Mouse (Mus musculus) cerebellum, adult 2 months (tissue): ENCODE measurements at regions not wholly inside any gene's neighbourhood (a gene's known extent, or its start where the extent isn't known, plus 50 kb on each side); places are given as distances from the start of the nearest gene placed in this dataset.

Source experiments
- DNase-seq, 2 experiments: peaks; one replicate each; pipeline ENCODE4 v3.0.0; 2021
- H3K27ac ChIP-seq: fragments of 200-500 bp; 2 replicates; pipeline ENCODE4 v1.5.1; 2012; ENCODE audit warnings: low read length, control low read depth, inconsistent platforms; ENCODE audit not compliant: insufficient read depth
- H3K27me3 ChIP-seq: fragments of 200-500 bp; 2 replicates; pipeline ENCODE4 v1.6.1; 2012; ENCODE audit warnings: inconsistent platforms, mild to moderate bottlenecking, low read length, moderate library complexity; ENCODE audit not compliant: control insufficient read depth, insufficient read depth
- H3K4me1 ChIP-seq: fragments of 200-500 bp; 2 replicates; pipeline ENCODE4 v1.6.1; 2011; ENCODE audit warnings: low read length; ENCODE audit not compliant: control insufficient read depth, insufficient read depth
- H3K4me3 ChIP-seq: fragments of 200-500 bp; replicated peaks from 2 replicates; pipeline ENCODE3; 2011; ENCODE audit warnings: mild to moderate bottlenecking, low read depth, low read length, control low read depth; ENCODE audit not compliant: insufficient read depth
- CTCF ChIP-seq: fragments of 200-500 bp; IDR thresholded peaks from 2 replicates; pipeline ENCODE4 v1.5.1; 2011; ENCODE audit warnings: low read depth, mild to moderate bottlenecking, control low read depth, low read length, moderate library complexity, borderline replicate concordance; ENCODE audit not compliant: insufficient read depth
- POLR2A ChIP-seq: fragments of 200-500 bp; IDR thresholded peaks from 2 replicates; pipeline ENCODE4 v1.6.1; 2011; ENCODE audit warnings: low read length, control low read depth, borderline replicate concordance; ENCODE audit not compliant: insufficient read depth
- WGBS: fragments of 180-500 bp; shearing (Covaris S2); methylation state at CpG from one replicate; pipeline ENCODE4 v1.1.7; 2018; 5-methylcytosine and 5-hydroxymethylcytosine counted together

- 73% methylated on average over 7 of the region's 7 CpGs for WGBS
- TF ChIP-seq CTCF: no peak
- TF ChIP-seq POLR2A: no peak
- no peaks in the 10 kb centered on the region for H3K27me3 ChIP-seq
- H3K27ac ChIP-seq: no peak overlapping the region
- no peak overlapping the region for H3K4me3 ChIP-seq
- H3K4me1 ChIP-seq: no peaks in the 10 kb centered on the region
- no peak for DNase-seq
Measured at GRCm38 (mm10) chr2:70914372-70914771, 88.8 kb upstream of the Tlk1 start.

GRCm38 (mm10) chr2:70909401-70909800, 83.9 kb upstream of the Tlk1 start:
- Histone ChIP-seq H3K27me3 (no peaks in the 10 kb centered on the region), H3K4me1 (no peaks in the 10 kb centered on the region), H3K4me3 (no peak overlapping the region), H3K27ac (no peak overlapping the region)
- TF ChIP-seq POLR2A (no peak), CTCF (no peak)
- WGBS: 75% methylated on average over 1 of the region's 1 CpGs
- no peak for DNase-seq

- no peak for DNase-seq
- H3K27me3 ChIP-seq: no peaks in the 10 kb centered on the region
- H3K4me3 ChIP-seq: no peak overlapping the region
- WGBS: 77% methylated on average over 1 of the region's 1 CpGs
- TF ChIP-seq CTCF (no peak), POLR2A (no peak)
- H3K27ac ChIP-seq: no peak overlapping the region
- no peaks in the 10 kb centered on the region for H3K4me1 ChIP-seq
Measured at GRCm38 (mm10) chr2:70908579-70908978, 83.1 kb upstream of the Tlk1 start.

GRCm38 (mm10) chr2:70906216-70906615, 80.7 kb upstream of the Tlk1 start:
- TF ChIP-seq CTCF (no peak), POLR2A (no peak)
- Histone ChIP-seq H3K27me3 (no peaks in the 10 kb centered on the region), H3K4me1 (no peaks in the 10 kb centered on the region), H3K4me3 (no peak overlapping the region), H3K27ac (no peak overlapping the region)
- WGBS: 50% methylated on average over 3 of the region's 3 CpGs
- DNase-seq: no peak

GRCm38 (mm10) chr2:70904429-70904828, 78.9 kb upstream of the Tlk1 start:
- WGBS: 71% methylated on average over 5 of the region's 5 CpGs
- H3K27ac ChIP-seq: no peak overlapping the region
- no peak for TF ChIP-seq CTCF
- no peak for TF ChIP-seq POLR2A
- DNase-seq: no peak
- H3K4me1 ChIP-seq: no peaks in the 10 kb centered on the region
- no peaks in the 10 kb centered on the region for H3K27me3 ChIP-seq
- H3K4me3 ChIP-seq: no peak overlapping the region

GRCm38 (mm10) chr2:70902196-70902595, 76.7 kb upstream of the Tlk1 start:
- Histone ChIP-seq H3K27ac (no peak overlapping the region), H3K4me3 (no peak overlapping the region), H3K27me3 (no peaks in the 10 kb centered on the region), H3K4me1 (no peaks in the 10 kb centered on the region)
- DNase-seq: no peak
- WGBS: 90% methylated on average over 3 of the region's 3 CpGs
- no peak for TF ChIP-seq CTCF
- no peak for TF ChIP-seq POLR2A

GRCm38 (mm10) chr2:70901479-70901878, 76.0 kb upstream of the Tlk1 start:
- DNase-seq: no peak
- 88% methylated on average over 14 of the region's 14 CpGs for WGBS
- no peak overlapping the region for H3K27ac ChIP-seq

GRCm38 (mm10) chr2:70899056-70899455, 73.5 kb upstream of the Tlk1 start:
- Histone ChIP-seq H3K27me3 (no peaks in the 10 kb centered on the region), H3K4me3 (no peak overlapping the region), H3K27ac (no peak overlapping the region), H3K4me1 (no peaks in the 10 kb centered on the region)
- TF ChIP-seq POLR2A: no peak
- TF ChIP-seq CTCF: no peak
- no peak for DNase-seq
- 92% methylated on average over 4 of the region's 4 CpGs for WGBS

More at GRCm38 (mm10) chr2:70901479-70901878, 76.0 kb upstream of the Tlk1 start:
- no peaks in the 10 kb centered on the region for H3K4me1 ChIP-seq
- H3K4me3 ChIP-seq: no peak overlapping the region
- no peaks in the 10 kb centered on the region for H3K27me3 ChIP-seq
- TF ChIP-seq POLR2A (no peak), CTCF (no peak)
